Mouse (Mus musculus) lung, adult 2 months (tissue): Measurements from ENCODE around the gene Cadm1. TPM values are rescaled to one million over a fixed set of nuclear protein-coding genes. Genes with fewer than 3 reads are reported as not detected.

Experiments
- DNase-seq: peaks from one replicate; pipeline ENCODE4 v3.0.0; 2022
- H3K4me1 ChIP-seq: fragments of 200-500 bp; 2 replicates; pipeline ENCODE4 v1.6.1; 2011; ENCODE audit warnings: low read length; ENCODE audit not compliant: control insufficient read depth, insufficient read depth
- H3K4me3 ChIP-seq: fragments of 200-500 bp; replicated peaks from 2 replicates; pipeline ENCODE3; 2011; ENCODE audit warnings: low read depth, mild to moderate bottlenecking, control low read depth, low read length; ENCODE audit errors: extremely low read depth
- CTCF ChIP-seq: fragments of 200-500 bp; IDR thresholded peaks from 2 replicates; pipeline ENCODE4 v1.5.1; 2011; ENCODE audit warnings: mild to moderate bottlenecking, low read length, control low read depth; ENCODE audit not compliant: insufficient read depth
- POLR2A ChIP-seq: fragments of 200-500 bp; IDR thresholded peaks from 2 replicates; pipeline ENCODE4 v1.6.1; 2011; ENCODE audit warnings: low read depth, mild to moderate bottlenecking, control low read depth, low read length, borderline replicate concordance; ENCODE audit errors: extremely low read depth
- WGBS: fragments of 180-500 bp; shearing (Covaris S2); methylation state at CpG from one replicate; pipeline ENCODE4 v1.1.7; 2018; 5-methylcytosine and 5-hydroxymethylcytosine counted together
- polyA plus RNA-seq: library from polyadenylated mRNA; depleted of rRNA; stranded (reverse); fragments of >200 nt; gene quantifications from 2 replicates; pipeline ENCODE4 v1.2.3, GENCODE M21; 2012

Gene Cadm1
- polyA plus RNA-seq, 1 experiment: 101 TPM

DNA sequence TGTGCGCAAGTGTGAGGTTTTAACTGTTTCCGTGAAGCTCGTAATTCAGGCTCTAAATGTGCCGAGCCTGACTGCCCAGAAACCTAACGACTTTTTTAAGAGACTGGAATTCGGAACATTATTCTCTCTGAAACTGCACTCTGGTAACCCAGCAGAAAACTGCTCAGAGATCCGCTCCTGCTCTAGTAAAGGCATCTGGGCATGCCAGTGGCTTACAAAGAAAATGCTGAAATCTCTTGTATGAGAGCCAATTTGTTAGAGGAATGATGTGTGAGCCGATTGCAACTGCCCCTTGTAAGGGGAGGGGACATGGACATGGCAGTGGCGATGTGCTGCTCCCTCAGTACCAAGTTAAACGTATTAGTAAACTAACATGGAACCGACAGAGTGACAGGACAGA lies 240.9 kb downstream of the Cadm1 start:
- 54% methylated on average over 11 of the region's 11 CpGs for WGBS
- no peak overlapping the region for H3K4me3 ChIP-seq
- H3K4me1 ChIP-seq: peaks cover 9% of the 10 kb centered on the region; the same call in 1 of the 2 replicates
- DNase-seq: no peak
- TF ChIP-seq CTCF (no peak), POLR2A (no peak)

DNA sequence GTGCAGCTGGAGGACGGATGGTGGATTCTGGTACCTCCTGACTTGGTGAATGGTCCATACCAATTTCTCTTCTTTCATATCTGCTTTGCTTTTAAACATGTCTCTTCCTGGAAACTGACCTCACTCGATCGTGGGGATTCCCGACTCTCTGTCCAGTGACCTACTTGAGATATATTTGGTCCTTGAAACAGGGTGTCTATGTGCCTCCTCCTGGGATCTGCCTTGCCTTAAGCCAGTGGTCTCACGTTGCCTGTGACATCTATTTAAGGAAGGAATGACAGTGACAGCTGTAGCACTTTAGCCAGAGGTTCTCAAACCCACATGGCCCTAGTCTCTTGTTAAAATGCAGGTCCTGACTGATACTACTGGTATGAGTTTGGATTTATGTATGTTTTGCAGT lies 242.0 kb downstream of the Cadm1 start:
- DNase-seq: no peak
- no peak overlapping the region for H3K4me3 ChIP-seq
- peaks cover 7% of the 10 kb centered on the region; the same call in 1 of the 2 replicates for H3K4me1 ChIP-seq
- no peak for TF ChIP-seq POLR2A
- TF ChIP-seq CTCF: no peak
- 33% methylated on average over 5 of the region's 5 CpGs for WGBS

- Histone ChIP-seq H3K4me1 (peaks cover 7% of the 10 kb centered on the region; the same call in 1 of the 2 replicates), H3K4me3 (no peak overlapping the region)
- DNase-seq: no peak
- no peak for TF ChIP-seq POLR2A
- WGBS: 92% methylated on average over 6 of the region's 6 CpGs
Observed at GRCm38 (mm10) chr9:47772750-47773149, 242.8 kb downstream of the Cadm1 start.

DNA sequence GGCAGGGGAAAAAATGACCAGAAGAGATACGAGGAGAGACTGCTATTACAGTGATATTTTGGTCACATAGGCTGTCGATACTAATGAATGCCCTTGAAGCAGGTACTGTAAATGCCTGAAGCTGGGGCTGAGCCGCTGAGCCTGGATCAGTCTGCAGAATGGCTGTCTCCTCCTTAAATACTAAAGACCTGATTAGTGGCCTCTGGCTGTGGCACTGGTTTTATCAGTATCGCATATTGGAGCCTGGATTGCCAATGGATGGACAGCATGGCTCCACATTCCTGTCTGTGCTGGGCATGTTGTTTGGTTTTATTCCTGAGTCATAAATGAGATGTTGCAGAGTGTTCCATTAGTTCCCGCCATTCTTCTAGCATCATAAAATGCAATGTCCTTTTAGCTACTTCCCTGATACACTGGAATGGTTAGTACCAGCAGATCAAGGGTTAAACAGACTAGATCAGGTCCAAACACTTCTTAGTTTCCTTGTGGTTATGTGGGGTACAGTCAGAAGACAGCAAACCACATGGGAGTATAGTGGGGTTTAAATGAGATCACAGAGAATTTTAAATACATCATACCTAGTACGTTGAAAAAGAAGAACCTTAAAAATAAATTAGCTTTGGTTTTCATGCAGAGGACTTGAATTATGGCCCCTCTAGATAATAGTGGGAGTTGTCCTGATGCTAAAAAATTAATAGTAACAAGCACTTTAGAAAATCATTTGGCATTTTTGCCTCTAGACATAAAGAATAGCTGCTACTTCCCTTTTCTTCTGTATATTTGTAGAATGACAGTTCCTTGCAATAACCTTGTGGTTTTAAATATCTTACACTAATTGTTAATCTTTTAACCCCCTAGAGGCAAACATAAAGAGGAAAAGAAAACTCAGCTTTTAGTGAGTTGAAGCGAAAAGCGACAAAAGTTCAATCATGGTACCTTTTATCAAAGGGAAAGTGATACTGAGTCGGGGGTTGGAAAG lies 247.3 kb downstream of the Cadm1 start:
- Histone ChIP-seq H3K4me1 (no peaks in the 10 kb centered on the region), H3K4me3 (no peak overlapping the region)
- WGBS: 76% methylated on average over 9 of the region's 9 CpGs
- no peak for DNase-seq
- TF ChIP-seq CTCF: no peak
- TF ChIP-seq POLR2A: no peak

DNA sequence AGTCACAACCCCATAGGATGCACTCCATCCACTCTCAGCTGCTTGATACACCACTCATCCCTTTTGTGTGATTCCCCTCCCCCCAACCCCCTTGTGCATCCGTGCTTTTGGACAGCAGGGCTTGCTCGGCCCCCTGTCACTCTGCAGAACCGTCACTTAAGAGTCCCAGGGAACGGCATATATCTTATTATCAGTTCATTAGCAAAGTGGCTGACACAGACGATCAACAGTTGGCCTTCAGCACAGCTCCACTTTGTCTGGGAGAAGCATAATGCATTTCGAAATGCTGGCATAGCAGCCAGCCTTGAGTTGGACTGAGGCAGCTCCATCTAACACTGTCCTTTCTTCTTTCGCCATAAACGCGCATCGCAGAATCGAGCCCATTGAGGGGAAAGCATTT lies 248.5 kb downstream of the Cadm1 start:
- H3K4me3 ChIP-seq: no peak overlapping the region
- no peaks in the 10 kb centered on the region for H3K4me1 ChIP-seq
- TF ChIP-seq CTCF: no peak
- TF ChIP-seq POLR2A: no peak
- WGBS: 58% methylated on average over 11 of the region's 11 CpGs
- DNase-seq: no peak

DNA sequence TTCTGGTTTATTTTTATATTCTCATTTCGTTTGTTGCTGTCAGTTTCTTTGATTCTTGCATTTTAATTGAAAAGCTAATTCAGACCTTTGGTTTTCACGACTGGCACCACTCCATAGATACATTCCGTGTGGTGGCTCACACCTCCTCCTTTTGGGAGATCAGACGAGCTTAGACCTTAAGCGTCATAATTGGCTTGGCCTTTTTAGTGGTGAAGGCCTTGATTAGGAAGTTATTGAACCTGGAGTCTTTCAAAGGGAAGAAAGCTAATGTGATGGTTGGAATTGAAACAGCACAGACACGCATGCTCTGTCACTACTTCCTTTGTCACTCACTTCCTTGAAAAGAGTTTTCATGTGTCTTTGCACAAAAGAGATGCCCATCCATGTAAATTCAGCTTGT lies 249.3 kb downstream of the Cadm1 start:
- Histone ChIP-seq H3K4me1 (no peaks in the 10 kb centered on the region), H3K4me3 (no peak overlapping the region)
- 83% methylated on average over 6 of the region's 6 CpGs for WGBS
- no peak for DNase-seq
- TF ChIP-seq CTCF: no peak
- TF ChIP-seq POLR2A: no peak

GRCm38 (mm10) chr9:47786642-47787041 lies 256.7 kb downstream of the Cadm1 start:
- H3K4me1 ChIP-seq: peaks cover 6% of the 10 kb centered on the region; the same call in 1 of the 2 replicates
- WGBS: 77% methylated on average over 3 of the region's 3 CpGs

GRCm38 (mm10) chr9:47798478-47798877 lies 268.5 kb downstream of the Cadm1 start:
- no peak overlapping the region for H3K4me3 ChIP-seq
- DNase-seq: no peak
- TF ChIP-seq CTCF: no peak
- no peak for TF ChIP-seq POLR2A
- H3K4me1 ChIP-seq: no peaks in the 10 kb centered on the region
- 86% methylated on average over 5 of the region's 5 CpGs for WGBS

More at GRCm38 (mm10) chr9:47786642-47787041, 256.7 kb downstream of the Cadm1 start:
- TF ChIP-seq CTCF: no peak
- TF ChIP-seq POLR2A: no peak
- H3K4me3 ChIP-seq: no peak overlapping the region
- DNase-seq: no peak

DNA sequence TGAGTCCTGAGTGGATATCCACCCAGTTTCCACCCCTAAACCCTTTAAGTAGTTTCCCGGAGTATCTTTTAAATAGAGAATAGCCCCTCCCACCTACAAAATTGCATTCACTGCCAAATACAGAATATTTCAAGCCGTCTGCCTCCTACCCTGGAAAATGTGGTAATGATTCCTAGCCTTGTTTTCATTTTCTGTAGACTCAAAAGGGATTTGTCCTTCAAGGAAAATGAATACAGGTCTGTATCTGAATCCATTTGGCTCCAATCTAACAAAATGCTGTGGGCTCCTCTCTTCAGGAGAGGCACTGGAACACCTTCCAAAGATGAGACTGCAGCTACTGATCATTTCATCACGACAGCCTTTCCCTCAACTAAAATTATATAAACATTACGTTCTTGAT lies 271.3 kb downstream of the Cadm1 start:
- TF ChIP-seq POLR2A (no peak), CTCF (no peak)
- no peak for DNase-seq
- Histone ChIP-seq H3K4me1 (no peaks in the 10 kb centered on the region), H3K4me3 (no peak overlapping the region)
- 70% methylated on average over 4 of the region's 4 CpGs for WGBS

DNA sequence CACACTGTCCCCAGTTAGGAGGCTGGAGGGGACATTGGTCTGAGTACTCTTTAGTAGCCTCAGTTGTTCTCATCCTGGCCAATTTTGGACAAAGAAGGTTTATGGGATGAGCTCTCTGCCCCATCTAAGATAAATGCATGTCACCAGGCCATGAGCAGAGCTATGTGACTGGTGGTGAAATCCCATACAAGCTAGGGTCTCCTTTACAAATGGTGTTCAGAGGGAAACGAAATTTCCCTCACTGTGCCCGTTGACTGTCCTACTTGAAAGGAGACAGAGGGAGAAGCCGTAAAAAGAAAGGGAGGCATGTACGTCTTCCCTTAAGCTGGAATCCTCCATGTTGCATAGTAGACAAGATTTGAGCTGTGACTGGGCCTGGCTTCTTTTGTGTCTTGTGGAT lies 272.6 kb downstream of the Cadm1 start:
- no peak for DNase-seq
- Histone ChIP-seq H3K4me1 (no peaks in the 10 kb centered on the region), H3K4me3 (no peak overlapping the region)
- TF ChIP-seq POLR2A (no peak), CTCF (no peak)
- 91% methylated on average over 4 of the region's 4 CpGs for WGBS
